Mouse (Mus musculus): ENCODE results near the gene Cbfa2t3. TPM values are rescaled to one million over a fixed set of nuclear protein-coding genes. Genes with fewer than 3 reads are reported as not detected.

Cbfa2t3 gene
- polyA plus RNA-seq, 1 experiment from 2014 or later = 4.7 TPM

DNA sequence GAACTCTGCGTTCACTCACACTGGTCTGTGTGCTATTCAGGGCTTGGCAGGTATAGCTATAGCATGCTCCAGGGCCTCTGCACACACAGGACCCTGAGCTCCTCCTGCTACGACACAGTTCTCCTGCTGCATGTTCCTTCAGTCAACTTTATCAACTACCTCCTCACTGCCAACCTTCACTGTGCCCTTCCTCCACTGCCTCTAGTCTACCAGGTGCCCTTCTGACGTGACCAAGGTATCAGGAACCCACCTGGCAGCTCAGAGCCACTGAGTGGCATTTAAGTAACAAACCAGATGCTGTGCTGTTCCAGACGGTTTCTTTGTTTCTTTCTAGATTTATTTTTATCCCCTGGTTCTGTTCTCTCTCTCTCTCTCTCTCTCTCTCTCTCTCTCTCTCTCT lies 8.3 kb upstream of the Cbfa2t3 start:
- H3K27ac ChIP-seq (ENCODE audit: low read depth) = no peak overlapping the region
- WGBS = 49% methylated on average over 4 of the region's 4 CpGs
- DNase-seq (no peak), ATAC-seq (ENCODE audit: insufficient read depth) (no peak)
- H3K4me3 ChIP-seq (ENCODE audit: low read depth, low read length) = no peak overlapping the region
- H3K4me2 ChIP-seq = no peak overlapping the region
- no peaks in the 10 kb centered on the region for H3K4me1 ChIP-seq (ENCODE audit: insufficient read depth)
- TF ChIP-seq CTCF (IDR thresholded peaks at IDR 0.05; ENCODE audit: low read depth) = no peak
- no peaks in the 10 kb centered on the region for H3K9me3 ChIP-seq (ENCODE audit: low read depth, low read length)
- H3K36me3 ChIP-seq (ENCODE audit: insufficient read depth) = no peaks in the 10 kb centered on the region
- H3K27me3 ChIP-seq (ENCODE audit: insufficient read depth, low read length) = no peaks in the 10 kb centered on the region
- no peak overlapping the region for H3K9ac ChIP-seq

DNA sequence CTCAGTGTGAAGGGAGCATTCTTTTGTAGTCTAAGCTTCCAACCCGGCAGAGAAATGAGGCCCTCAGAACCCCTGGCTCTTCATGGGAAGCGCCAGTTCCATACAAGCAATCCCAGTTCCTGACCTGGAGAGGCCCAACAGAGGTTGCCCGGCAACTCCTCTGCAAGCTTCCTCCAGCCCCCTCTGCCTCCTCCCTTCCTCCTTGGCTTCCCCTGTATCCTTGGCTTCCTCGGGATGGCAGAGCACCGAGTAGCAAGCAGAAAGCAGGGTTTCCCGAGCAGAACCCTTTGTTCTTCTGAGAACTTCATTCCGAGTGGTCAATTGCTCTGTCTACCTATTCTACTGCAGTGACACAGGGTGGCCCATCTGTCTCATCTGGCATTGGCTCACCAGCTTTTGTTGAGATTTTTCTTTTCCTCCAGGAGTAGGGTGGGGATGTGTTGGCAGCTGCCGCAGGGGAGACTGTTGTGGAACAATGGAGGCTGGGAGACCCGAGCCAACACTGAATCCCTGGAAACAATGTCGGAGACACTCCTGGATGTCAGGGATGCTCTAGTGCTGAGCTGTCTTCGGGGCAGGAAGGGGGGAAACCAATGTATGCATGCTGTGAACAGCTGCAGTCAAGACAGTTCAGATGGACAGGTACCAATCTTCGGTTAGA lies 7.1 kb upstream of the Cbfa2t3 start:
- Histone ChIP-seq H3K27me3 (ENCODE audit: insufficient read depth, low read length) (no peaks in the 10 kb centered on the region), H3K9ac (no peak overlapping the region), H3K9me3 (ENCODE audit: low read depth, low read length) (no peaks in the 10 kb centered on the region), H3K36me3 (ENCODE audit: insufficient read depth) (no peaks in the 10 kb centered on the region), H3K4me3 (ENCODE audit: low read depth, low read length) (no peak overlapping the region), H3K4me2 (no peak overlapping the region), H3K27ac (ENCODE audit: low read depth) (no peak overlapping the region), H3K4me1 (ENCODE audit: insufficient read depth) (no peaks in the 10 kb centered on the region)
- DNase-seq = no peak
- TF ChIP-seq CTCF (IDR thresholded peaks at IDR 0.05; ENCODE audit: low read depth) = no peak
- no peak for ATAC-seq (ENCODE audit: insufficient read depth)
- WGBS = 46% methylated on average over 12 of the region's 12 CpGs

DNA sequence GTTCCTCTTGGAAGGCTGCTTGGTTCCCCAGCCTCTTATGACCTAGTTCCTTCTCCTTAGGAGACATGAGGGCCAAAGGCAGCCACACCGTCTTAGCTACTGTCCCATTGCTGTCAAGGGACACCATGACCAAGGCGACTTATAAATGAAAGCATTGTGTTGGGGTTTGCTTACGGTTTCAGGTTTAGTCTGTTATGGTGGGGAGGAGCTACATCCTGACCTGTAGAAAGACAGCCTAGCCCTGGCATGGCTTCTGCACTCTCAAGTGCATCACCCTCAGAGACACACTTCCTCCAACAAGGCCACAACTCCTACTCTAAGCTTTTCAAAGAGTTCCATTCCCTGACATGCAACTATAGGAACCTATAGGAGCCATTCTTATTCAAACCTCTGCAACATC lies 5.7 kb upstream of the Cbfa2t3 start:
- Histone ChIP-seq H3K4me2 (no peak overlapping the region), H3K27ac (ENCODE audit: low read depth) (no peak overlapping the region), H3K36me3 (ENCODE audit: insufficient read depth) (no peaks in the 10 kb centered on the region), H3K4me1 (ENCODE audit: insufficient read depth) (no peaks in the 10 kb centered on the region), H3K9ac (no peak overlapping the region), H3K9me3 (ENCODE audit: low read depth, low read length) (no peaks in the 10 kb centered on the region), H3K27me3 (ENCODE audit: insufficient read depth, low read length) (no peaks in the 10 kb centered on the region), H3K4me3 (ENCODE audit: low read depth, low read length) (no peak overlapping the region)
- no peak for DNase-seq
- ATAC-seq (ENCODE audit: insufficient read depth) = no peak
- 82% methylated on average over 3 of the region's 3 CpGs for WGBS
- no peak for TF ChIP-seq CTCF (IDR thresholded peaks at IDR 0.05; ENCODE audit: low read depth)

DNA sequence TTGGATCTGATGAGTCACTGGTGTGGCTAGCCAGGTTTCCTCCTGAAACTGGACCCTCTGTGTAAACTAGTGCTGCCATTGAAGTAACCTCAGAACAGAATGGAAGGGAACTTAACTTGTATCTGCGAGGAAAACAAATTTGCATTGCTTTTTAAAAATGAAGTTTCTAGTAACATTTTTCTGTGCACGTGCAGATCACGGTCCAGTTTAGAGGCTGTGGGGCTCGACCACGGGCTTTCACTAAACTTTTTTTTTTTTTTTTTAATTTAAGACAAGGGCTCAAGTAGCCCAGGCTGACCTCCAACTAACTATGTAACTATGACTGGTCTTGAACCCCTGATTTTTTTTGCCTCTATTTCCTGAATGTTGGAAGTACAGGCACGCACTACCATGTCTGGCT lies 4.0 kb upstream of the Cbfa2t3 start:
- Histone ChIP-seq H3K27me3 (ENCODE audit: insufficient read depth, low read length) (no peaks in the 10 kb centered on the region), H3K27ac (ENCODE audit: low read depth) (no peak overlapping the region), H3K9ac (no peak overlapping the region), H3K4me2 (no peak overlapping the region), H3K4me1 (ENCODE audit: insufficient read depth) (no peaks in the 10 kb centered on the region), H3K4me3 (ENCODE audit: low read depth, low read length) (no peak overlapping the region), H3K36me3 (ENCODE audit: insufficient read depth) (no peaks in the 10 kb centered on the region), H3K9me3 (ENCODE audit: low read depth, low read length) (no peaks in the 10 kb centered on the region)
- DNase-seq (no peak), ATAC-seq (ENCODE audit: insufficient read depth) (no peak)
- WGBS = 79% methylated on average over 6 of the region's 6 CpGs
- no peak for TF ChIP-seq CTCF (IDR thresholded peaks at IDR 0.05; ENCODE audit: low read depth)

DNA sequence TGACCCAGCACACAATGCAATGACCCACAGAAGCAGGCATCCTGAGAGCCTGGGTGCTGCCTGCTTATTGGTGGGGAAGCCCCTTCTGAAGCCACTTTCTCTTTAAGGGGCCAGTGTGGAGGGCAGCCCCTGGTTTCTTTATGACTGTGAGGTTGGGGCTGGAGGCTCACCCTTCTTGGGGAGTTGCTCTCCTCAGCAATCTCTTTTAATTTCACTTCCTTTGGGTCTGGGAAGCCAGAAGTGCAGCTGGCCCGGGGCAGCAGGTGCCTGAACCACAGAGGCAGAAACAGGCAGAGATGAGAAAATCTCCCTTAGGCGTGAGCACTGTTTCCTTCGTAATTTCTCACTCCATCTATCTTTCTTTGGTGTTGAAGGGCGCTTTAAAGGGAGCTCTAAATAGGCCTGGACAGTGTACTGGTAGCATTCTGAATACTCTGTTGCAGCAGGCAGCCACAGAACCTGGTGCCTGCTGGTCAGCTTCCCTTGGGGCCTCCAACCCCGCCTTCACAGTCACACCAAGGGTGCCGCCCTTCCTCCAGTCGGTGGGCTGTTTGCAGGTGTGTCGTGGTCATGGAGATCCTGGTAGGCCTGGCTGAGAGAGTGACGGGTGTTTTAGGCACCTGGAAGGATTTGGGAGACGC lies 3.5 kb upstream of the Cbfa2t3 start:
- DNase-seq = no peak
- no peak for TF ChIP-seq CTCF (IDR thresholded peaks at IDR 0.05; ENCODE audit: low read depth)
- H3K4me1 ChIP-seq (ENCODE audit: insufficient read depth) = no peaks in the 10 kb centered on the region
- no peaks in the 10 kb centered on the region for H3K9me3 ChIP-seq (ENCODE audit: low read depth, low read length)
- H3K9ac ChIP-seq = no peak overlapping the region
- H3K36me3 ChIP-seq (ENCODE audit: insufficient read depth) = no peaks in the 10 kb centered on the region
- no peak for ATAC-seq (ENCODE audit: insufficient read depth)
- no peak overlapping the region for H3K4me3 ChIP-seq (ENCODE audit: low read depth, low read length)
- WGBS = 37% methylated on average over 10 of the region's 10 CpGs
- H3K27me3 ChIP-seq (ENCODE audit: insufficient read depth, low read length) = no peaks in the 10 kb centered on the region
- no peak overlapping the region for H3K27ac ChIP-seq (ENCODE audit: low read depth)
- no peak overlapping the region for H3K4me2 ChIP-seq

DNA sequence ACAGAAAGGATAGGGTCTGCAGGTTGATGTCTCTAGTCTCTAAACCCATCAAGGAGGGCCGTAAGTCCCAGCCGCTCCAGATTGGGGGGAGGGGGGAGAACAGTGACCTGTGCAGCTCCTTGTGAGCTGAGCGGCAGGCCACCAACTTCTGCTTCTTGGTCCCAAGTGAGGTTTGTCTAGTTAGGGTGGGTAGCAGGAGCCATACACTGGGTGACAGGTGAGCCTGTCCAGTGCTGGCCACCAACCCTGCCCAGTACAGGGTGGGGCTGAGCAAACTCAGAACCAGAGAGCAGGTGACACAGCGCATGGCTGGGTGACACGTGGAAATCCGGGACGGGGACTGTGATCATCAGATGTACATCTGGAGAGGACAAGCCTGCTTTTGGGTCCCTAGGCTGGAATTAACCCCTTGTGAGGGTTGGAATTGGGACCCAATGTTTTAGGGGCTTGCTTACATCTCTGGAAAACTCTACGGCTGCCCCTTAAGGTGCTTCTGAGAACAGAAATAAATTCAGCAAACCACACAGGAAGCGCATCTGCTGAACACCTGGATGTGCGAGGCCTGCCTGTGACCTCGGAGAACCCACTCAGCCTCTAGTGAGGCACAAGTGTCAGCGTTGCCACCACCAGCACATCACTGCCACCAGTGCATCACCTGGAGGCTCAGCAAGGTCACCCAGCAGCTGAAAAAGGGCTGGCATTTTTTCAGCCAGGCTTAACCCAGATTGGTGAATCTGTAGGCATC lies 2.7 kb upstream of the Cbfa2t3 start:
- H3K36me3 ChIP-seq (ENCODE audit: insufficient read depth) = no peaks in the 10 kb centered on the region
- WGBS = 70% methylated on average over 12 of the region's 12 CpGs
- TF ChIP-seq CTCF (IDR thresholded peaks at IDR 0.05; ENCODE audit: low read depth) = no peak
- no peak overlapping the region for H3K4me2 ChIP-seq
- H3K27ac ChIP-seq (ENCODE audit: low read depth) = no peak overlapping the region
- H3K27me3 ChIP-seq (ENCODE audit: insufficient read depth, low read length) = no peaks in the 10 kb centered on the region
- H3K4me1 ChIP-seq (ENCODE audit: insufficient read depth) = no peaks in the 10 kb centered on the region
- no peak overlapping the region for H3K9ac ChIP-seq
- no peaks in the 10 kb centered on the region for H3K9me3 ChIP-seq (ENCODE audit: low read depth, low read length)
- ATAC-seq (ENCODE audit: insufficient read depth) (no peak), DNase-seq (no peak)
- no peak overlapping the region for H3K4me3 ChIP-seq (ENCODE audit: low read depth, low read length)

DNA sequence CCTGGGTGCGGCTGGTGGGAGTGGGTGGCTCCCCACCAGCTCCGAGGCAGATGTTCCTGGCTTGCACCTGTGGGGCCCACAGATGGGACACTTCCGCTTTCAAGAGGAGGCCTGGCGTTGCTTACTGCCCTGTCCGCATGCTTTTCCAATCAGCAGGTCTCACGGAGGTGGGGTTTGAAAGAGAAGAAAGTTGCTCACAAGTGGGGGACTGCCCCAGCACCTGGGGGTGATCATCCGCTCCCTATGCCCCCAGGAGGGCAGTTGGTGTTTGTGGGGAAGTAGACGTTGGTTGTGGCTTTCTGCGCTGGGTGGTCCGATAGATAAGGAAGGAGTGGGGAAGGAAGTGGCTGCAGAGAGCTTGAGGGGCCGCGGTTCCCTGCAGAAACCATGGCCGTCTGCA lies 1.7 kb upstream of the Cbfa2t3 start:
- Histone ChIP-seq H3K27me3 (ENCODE audit: insufficient read depth, low read length) (no peaks in the 10 kb centered on the region), H3K4me2 (no peak overlapping the region), H3K27ac (ENCODE audit: low read depth) (no peak overlapping the region), H3K4me1 (ENCODE audit: insufficient read depth) (no peaks in the 10 kb centered on the region), H3K4me3 (ENCODE audit: low read depth, low read length) (no peak overlapping the region), H3K9ac (no peak overlapping the region), H3K36me3 (ENCODE audit: insufficient read depth) (no peaks in the 10 kb centered on the region), H3K9me3 (ENCODE audit: low read depth, low read length) (no peaks in the 10 kb centered on the region)
- DNase-seq = no peak
- TF ChIP-seq CTCF (IDR thresholded peaks at IDR 0.05; ENCODE audit: low read depth) = no peak
- no peak for ATAC-seq (ENCODE audit: insufficient read depth)
- WGBS = 46% methylated on average over 13 of the region's 13 CpGs
